Mouse (Mus musculus) gonadal fat pad, adult 2 months (tissue): Measurements from ENCODE around the gene Atl2. TPM values are rescaled to one million over a fixed set of nuclear protein-coding genes. Genes with fewer than 3 reads are reported as not detected.

Experiments
- DNase-seq: peaks from one replicate; pipeline ENCODE4 v3.0.0-alpha.2; 2012; ENCODE audit warnings: low read depth
- polyA plus RNA-seq: library from polyadenylated mRNA; depleted of rRNA; stranded (reverse); fragments of >200 nt; gene quantifications from 2 replicates; pipeline ENCODE4 v1.2.3, GENCODE M21; 2012; rRNA removed

The Atl2 gene
- 14.8 and 17.3 TPM in 2 replicates for polyA plus RNA-seq

DNA sequence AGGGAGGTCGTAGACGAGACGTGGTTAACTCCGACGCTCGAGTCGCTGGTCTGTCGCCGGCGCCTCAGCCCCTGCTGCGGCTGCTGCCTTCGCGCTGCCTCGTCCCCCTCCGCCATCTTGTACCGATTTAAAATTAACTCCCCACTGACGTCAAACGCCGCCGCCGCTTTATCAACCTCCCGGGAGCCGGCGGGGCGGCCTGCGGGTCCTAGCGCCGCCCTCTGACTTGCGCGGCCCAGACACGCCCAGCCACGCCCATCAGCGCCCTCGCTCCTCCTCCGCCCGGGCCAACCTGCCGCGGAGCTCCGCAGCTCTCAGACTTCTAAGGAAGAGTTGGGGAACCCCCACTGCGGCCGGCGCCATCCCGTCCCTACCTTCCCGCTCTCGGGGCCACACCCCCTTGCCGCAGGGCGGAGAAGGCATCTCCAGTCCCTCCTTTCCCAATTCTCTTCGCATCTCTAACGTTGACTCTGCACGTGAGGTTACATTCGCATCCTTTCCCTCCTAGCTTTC is at the start of gene Atl2:
TSS of gene Atl2 (minus strand) at position 213 of the 513 bp plus-strand sequence.
- DNase-seq: no peak

DNA sequence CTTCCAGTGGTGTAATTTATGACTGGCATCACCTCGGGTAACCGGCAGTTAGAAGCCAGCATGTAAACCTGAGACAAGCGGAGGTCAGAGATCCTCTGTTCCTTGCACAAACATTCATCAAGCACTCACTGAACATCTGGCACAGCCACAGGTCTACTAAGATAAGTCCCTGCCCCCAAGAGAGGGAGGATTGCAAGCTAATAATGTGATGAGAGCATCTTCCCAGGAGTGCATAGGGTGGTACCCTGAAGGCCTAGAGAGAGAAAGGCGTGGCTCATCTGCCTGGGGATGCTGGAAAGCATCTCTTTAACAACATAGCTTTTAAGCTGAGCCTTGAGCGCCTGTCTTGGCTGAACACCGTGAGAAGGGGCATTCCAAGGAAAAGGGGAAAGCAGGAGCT is 48.9 kb upstream of the Atl2 start:
- DNase-seq: no peak

DNA sequence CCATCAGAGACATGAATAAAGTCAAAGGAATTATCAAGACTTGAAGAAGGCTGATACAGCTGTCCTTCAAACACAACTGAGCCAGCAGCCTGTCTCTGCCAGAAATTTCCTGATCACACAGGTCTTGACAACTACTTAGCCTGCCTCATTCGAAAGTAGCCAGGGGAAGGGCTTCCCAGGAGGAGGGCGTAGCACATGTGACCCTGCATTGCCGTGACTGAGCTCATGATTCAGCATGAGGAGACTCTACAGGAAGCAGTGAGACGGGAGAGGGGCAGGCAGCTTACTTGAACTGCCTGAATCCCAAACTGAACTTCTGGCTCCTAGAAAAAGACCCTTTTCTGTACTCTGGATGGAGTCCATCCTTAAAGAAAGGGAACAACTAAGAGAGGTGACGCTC is 46.5 kb upstream of the Atl2 start:
- DNase-seq: no peak

DNA sequence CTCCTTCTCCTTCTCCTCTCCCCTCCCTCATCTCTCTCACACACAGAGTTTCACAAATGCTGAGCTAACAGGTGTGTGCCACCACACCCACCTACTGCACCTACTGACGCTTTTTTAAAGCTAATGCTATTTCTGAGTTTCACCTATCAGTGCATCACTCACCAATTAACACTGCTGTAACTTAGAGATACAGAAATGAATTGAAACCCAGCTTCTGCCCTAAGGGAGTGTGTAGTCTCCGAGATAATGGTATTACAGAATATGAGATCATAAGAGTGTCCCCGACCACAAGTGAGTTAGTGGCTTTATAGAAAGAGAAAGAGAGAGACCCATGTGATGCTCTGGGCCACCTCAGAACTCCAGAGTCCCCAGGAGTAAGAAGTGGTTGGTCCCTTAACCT is 43.2 kb upstream of the Atl2 start:
- DNase-seq: no peak

DNA sequence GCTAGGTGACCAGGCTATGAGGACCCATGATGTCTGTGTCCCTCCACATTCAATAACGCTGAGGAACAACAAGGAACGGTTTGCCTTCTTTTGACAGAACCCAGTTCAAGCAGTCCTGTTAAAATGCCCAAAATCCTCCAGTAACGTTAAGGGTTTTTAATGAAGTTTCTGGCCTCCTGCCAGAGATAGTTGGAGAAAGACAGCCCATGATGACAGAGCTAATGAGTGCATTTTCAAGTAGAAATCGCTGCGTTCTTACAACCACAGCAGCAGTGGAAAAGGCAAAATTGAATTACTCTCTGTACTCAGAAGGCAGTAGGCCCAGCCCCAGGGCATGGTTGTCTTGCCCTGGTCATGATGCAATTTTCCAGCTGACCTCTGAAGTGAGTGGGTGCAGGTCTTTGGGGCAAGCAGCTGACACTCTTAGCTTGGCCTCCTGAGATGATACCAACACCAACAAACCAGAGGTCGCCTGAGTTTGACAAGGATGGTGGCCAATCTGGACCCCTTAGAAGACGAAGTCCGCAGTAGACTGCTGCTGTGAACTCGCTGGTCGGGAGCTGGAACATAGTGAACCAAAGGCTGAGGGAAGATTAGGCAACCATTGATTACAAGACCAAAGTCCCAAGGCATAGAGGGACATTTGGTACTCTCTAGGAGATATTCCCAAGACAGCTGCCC is 42.1 kb upstream of the Atl2 start:
- DNase-seq: peak; percentile 63

DNA sequence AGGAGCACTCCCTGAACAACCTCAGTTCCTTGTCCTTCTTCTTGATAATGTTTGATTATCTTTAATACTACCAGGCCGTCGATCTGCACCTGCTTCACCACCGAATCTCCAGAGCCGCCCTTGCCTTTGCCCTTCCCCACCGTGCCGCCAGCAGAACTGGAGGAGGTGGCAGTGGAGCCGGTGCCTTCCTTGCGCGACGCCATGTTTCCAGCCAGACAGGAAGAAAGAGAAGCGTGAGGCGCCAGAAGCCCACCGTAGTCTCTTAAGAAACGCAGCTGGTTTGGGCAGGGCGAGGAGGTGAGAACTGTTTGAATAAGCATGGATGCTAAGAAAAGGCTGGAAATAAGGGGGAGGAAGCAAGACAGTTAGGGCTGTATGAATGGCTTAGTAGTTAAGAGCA is 38.4 kb upstream of the Atl2 start:
- no peak for DNase-seq

DNA sequence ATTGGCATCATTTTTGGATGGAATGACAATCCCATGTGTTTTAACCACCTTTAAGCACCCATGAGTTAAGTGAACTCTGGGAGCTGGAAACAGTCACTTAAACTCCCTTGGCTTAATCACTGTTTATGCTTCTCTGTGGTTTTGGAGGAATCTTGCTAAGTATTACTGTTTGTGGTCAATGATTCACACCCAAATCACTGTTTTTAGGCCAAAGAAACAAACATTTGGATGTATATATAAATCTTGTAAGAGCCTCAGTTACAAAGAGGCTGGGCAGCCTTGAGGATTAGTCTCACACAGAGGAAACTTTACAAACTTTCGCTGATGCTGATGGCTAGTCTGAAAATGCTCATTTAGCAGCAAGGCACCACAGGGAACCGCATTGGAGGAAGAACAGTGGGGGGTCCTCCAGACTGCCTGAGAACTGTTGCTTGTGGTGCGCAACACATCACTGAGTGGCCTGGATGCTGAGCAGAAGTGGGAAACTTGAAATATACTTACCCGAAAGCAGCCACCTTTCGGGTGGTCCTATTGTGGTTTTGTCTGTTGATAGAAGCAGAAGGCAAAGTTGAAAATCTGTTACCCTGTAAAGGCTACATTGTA is 36.9 kb upstream of the Atl2 start:
- no peak for DNase-seq

DNA sequence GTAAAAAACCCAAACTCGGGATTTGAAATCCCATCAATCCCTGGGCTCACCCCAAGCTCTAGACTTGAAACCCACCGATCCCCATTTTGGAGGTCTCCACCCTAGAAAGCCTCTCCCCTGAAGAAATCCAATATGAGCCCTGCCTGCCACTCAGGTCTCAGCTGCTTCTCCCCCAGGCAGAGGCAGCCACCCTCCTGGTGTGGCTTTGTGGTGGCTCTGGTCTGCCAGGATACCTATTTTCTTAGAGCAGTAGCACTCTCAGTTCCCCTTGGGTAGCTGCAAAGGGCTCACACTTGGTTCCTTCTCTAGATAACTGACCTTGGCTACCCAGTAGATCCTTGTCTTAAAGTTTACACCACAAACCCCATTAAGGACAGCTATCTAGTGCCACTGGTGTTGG is 31.2 kb upstream of the Atl2 start:
- no peak for DNase-seq

DNA sequence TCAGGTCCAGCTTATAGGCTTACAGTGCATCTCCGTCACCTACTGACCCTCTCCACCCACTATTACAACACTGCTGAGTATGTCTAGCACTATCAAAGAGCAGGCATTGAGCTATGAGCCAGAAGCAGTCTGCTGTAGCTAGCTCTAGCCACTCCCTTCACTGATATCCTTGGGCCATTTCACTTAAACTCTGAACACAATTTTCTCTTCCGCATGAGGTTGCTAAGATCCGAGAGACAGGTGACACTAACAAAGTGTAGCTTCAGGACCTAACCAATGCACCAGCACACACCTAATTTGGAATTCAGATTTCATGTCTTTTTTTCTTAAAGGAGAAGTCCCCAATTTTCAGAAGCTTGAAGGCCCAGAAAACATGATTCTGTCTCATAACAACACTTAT is 30.6 kb upstream of the Atl2 start:
- peak; percentile 68 for DNase-seq

DNA sequence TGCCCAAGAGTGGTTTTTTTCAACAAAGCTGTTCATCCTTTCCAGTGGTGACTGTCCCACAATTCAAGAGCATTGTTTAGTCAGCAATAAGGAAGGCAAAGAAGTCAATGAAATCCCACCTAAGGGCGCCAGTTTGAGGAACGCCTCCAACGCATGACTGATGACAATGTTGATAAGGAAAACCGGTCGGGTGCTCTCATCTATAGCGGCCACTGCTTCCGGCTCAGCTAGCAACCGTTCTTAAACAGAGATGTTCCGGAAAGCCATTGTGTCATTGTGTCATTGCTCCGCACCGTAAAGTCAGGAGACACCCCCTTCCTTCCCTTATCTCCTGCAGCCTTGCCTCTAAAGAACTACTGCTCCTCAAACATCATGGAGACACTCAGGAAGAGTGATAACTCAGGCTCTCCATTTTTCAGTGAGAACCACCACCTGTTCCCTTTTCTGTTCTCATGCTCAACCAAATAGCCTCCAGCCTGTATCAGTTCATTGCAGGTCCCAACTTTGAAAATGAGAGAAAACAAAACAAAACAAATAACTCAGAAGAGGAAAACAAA is 30.0 kb upstream of the Atl2 start:
- DNase-seq: peak; percentile 46

DNA sequence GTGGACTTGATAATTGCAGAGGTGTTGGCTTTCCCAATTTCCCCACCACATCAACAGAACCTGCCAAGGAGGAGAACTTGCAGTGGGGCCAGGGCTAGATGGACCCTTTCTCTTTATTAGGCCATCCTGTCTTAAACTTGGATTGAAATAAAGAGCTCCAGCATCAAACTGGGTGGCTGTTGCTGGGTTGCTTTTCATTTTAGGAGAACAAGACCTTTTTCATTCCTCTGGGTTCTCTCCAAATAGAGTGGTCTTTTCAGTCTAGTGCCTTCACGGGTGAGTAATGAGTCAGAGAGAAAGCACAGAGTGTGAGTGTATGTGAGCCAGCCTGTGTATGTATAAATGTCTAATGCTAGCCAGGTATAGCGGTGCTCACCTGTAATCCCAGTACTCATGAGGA is 24.4 kb upstream of the Atl2 start:
- DNase-seq: no peak

DNA sequence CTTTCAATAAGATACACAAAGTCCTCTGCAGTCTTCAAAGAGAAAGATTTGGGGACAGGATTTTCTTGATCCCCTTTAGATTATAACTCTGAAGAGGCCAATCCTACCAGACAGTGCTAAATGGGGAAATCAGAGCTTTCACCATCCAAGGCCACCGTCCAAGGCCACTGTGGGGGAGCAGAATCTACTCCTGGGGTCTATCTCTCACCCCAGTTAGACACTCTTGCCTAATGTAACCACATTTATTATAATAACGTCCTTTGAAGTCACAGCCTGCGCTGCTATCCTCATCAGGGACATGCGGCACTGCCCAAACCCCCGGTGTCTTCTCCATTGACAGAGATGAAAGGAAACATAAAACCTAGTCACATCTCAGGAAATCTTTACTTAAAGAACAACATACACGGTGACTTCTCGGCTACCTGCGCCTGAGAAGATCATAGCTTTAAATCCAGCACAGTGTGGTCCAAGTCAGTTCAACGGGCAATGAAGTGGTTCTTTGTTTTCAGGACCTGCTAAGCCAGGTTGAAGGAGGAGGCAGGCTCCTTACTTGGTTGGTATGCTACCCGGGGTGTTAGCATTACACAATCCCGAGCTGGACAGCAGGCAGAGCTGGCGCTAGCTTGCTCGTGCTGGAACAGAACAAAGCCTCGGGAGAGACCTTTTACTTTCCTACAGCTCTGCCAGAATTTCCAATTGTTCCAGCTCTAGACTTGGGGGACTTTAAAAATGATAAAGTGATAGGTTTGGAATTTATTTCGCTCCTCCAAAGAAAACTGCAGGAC is 23.8 kb upstream of the Atl2 start:
- peak; percentile 96 for DNase-seq

DNA sequence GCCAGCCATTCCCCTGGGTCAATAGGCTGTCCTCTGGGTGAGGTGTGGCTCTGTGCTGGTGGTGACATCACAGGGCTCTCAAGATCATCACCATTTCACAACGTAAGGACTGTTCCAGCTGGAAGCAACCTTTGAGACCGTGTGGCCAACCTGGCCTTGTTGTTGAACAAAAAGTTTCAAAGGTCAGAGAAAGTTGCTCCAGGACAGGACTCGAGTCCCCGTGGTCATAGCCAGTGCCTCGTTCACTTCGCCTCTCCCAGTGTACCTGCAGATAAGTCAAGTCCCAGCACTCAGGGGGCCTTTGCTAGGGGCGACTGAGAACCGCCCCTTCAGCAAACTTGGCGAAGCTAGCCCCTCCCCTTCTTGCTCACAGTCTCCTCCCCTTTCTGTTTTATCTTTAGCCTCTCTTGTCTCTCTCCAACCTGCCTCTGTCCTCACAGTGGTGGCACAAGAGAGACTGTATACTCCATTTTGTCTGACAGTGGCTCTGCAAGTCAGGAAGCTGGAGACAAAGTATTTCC is 22.6 kb upstream of the Atl2 start:
- DNase-seq: peak; percentile 65

DNA sequence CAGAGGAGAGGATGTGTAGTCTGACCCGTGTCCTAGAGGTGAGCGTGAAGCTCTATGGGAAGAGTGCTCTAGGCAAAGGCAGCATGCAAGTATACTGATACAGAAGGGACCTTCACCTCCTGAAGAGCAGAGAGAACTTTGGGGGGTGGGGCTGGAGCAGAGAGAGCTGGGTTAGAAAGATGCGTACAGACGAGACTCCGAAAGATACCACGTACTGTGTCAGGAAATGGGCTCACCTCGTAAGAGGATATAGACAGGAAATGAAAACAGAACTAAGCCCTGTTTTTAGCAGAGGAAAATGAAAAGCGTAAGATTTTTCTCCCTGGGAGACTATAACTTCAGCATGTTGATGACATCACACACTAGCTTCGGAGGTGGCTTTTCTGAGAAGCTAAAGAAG is 21.1 kb upstream of the Atl2 start:
- no peak for DNase-seq

DNA sequence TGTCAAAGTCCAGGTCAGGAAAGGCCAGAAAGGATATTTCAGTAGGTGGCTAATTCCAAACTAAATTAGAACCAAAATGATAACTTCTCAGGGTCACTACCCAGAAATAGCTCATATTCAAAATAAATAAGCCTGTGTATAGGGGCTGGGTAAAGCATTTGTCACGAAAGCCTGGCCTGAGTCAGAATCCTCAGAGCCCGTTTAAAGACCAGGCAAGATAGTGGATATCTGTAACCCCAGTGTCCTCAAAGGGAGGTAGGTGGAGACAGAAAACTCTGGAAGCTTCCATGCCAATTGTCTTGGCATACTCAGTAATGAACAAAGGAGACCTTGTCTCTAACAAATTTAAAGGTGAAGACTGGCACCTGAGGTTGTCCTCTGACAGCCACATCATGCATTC is 16.3 kb upstream of the Atl2 start:
- DNase-seq: no peak

DNA sequence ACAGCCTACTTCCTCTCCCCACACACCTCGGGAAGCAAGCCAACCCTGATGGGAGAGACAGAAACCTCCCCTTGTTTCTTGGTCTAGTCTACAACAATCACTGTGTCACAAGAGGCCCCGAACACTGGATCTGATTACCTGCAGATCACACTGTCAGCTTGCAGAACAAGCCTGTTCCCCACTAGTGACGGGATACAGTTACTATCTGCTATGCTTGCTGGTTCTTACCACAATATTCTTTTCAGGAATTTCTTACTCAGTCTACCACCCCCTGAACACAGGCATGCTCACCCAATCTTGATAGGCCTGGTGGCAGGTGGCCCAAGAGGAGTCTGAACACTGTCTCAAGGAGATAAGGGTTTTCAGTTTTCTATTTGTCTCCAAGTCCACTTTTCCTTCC is 15.8 kb upstream of the Atl2 start:
- no peak for DNase-seq

DNA sequence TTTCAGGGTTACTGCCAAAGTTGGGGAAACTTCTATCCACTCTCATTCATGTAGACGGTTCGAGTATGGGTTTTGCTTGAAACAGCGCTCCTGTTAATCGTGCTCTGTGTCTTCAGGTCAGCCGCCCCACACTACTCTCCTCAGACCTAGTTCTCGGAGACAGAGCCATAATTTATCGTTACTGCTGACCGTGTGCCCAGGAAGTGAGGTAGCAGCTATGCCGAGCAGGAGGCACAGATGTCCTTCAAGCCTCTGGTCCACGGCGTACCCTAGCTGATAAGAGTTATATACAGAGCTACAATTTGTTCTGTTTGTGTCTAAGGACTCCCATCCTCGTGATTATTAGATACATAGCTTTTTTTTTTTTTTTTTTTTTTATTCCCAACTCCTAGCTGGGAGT is 13.6 kb upstream of the Atl2 start:
- DNase-seq: no peak

DNA sequence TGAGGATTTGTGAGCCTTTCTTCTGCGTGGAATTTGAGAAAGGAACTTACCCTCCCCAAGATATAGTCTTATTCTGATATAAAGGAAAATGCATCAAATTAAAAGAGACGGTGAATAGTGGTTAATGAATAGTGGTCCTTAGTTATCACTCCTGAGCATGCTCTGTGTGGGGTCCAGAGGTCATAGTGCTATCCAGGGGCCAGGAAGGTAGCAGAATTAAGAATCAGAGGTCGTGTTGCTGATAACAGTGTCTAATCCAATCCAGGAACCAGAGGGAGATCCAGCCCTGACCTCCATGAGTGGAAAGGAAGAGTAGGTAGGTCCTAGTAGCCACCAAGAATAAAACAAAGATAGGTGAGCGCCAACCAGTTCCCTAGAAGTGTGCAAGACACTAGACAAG is 11.8 kb upstream of the Atl2 start:
- no peak for DNase-seq

DNA sequence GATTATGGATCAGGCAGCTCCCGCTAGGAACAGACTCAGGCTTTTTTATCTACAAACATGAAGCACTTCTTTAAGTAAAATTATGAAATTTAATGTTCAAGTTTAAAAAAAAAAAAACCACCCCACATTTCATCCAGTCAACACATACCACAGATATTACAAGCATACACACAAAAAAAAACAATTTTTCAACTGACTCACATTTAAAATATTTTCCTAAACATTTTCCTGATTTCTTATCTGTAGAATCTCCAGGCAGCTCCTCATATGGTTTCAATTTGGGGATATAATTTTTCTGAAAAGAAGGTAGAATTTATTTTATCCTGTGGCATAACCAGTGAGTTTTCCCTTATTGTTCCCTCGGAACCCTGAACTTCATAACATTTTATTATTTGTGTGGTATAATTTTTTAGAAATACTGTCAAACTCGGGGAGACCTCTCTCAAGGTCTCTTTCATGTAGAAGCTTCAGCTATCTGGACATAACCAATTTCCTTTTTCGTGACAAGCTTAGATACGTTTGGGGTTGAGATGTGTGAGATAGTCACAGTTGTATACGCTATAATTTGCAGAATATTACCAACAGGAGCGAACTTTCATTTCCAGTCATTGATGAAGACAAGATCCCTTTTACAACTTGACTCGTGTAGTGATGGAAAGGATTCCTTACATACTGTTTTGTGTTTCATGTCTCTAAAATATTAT is 11.0 kb upstream of the Atl2 start:
- DNase-seq: no peak

DNA sequence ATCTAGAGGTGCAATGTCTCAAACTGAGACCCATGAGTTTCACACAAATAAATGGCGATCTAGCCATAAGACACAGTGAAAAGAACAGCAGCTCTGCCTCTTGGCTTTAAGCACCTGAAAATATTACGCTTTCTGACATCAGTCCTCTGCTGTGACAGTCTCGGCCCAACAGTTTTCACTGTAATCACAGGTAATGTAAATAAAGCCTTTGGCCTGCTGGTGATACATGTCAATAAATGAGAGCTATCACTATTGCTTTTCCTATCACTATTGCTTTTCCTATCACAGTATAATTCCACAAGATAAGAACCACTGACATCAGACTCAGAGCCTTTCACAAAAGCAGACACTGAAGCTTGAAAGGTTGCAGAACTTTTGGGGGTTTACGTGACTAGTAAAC is 8.7 kb upstream of the Atl2 start:
- no peak for DNase-seq

DNA sequence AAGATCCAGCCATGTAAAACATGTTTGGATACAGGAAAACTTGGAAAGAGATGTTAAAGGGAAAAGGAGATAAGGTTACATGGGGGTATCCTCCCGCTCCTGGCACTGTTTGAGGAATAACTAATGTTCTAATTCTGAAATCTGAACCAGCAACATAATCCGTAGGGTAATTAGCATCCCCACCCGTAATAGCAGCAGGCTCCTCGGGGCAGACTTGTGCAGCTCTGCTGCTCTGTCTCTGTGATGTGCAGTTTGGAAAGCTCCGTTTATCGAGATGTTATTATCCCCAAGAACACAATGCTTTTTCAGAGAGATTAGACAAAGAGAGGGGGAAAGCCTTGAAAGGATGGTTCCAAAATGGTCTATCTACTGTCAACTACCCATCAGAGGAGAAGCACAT is 5.3 kb upstream of the Atl2 start:
- no peak for DNase-seq
